18 mouse cellular contexts compared by ENCODE assay signal in the genomic region with DNA sequence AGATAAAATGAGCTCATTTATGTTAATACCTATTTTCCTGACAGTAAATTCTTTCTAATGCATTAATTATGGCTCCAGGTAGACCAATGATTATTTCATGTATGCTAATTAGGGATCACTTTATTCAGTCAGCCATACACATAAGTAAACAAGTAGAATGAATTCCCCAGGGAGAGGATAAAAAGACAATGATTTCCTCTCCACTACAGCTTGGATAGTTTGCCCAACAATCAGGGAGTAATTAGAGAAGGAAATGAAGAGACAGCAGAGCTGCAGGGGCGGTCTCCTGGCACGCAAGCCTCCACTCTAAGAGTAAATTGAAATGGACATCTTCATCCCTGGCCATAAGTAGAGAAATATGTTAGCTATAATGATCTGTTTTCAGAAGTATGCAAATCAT.
A peak's percentile ranks its signal among the peaks of the same experiment; 100 is the strongest.
DNase-seq lines count a peak whose midpoint lies in the region; ATAC-seq lines count a peak whose summit lies in the region.
"Had no signal": no experiment of that assay in that cellular context is flagged by ENCODE, and none has a peak within 500 bp of the region (broad histone marks: within the 10 kb centered on the region; RNA-seq: fewer than 3 reads in every experiment).

No protein-coding gene starts in this region.

- ATAC-seq in forebrain, embryonic 14.5 days = no peak
- no peak for ATAC-seq in forebrain, embryonic 11.5 days (replicated peaks; ENCODE audit: low FRiP score)
- ATAC-seq in midbrain, embryonic 14.5 days (ENCODE audit: low FRiP score, low TSS enrichment) = no peak
- ATAC-seq in midbrain, embryonic 11.5 days (ENCODE audit: low FRiP score) = no peak
- 0 out of 2 replicates have a peak, but pooled peaks have one; percentile 17 for ATAC-seq in midbrain, embryonic 16.5 days
- ATAC-seq: forebrain, embryonic 13.5 days had no signal

- H3K9ac ChIP-seq in forebrain, embryonic 14.5 days (ENCODE audit: low read length) = no peak overlapping the region
- H3K9ac ChIP-seq in forebrain, embryonic 11.5 days (ENCODE audit: low read length) = no peak overlapping the region
- H3K9ac ChIP-seq in midbrain, embryonic 14.5 days (replicated peaks; ENCODE audit: low read length) = no peak overlapping the region
- H3K9ac ChIP-seq in midbrain, embryonic 11.5 days (ENCODE audit: low read length) = no peak overlapping the region
- H3K9ac ChIP-seq in midbrain, embryonic 16.5 days (ENCODE audit: low read depth, low read length) = no peak overlapping the region
- H3K9ac ChIP-seq: embryonic facial prominence, embryonic 12.5 days; forebrain, embryonic 13.5 days; heart, embryonic 12.5 days had no signal

- peak; percentile 9 for DNase-seq in forebrain, embryonic 14.5 days (ENCODE audit: low spot score)
- DNase-seq in forebrain, embryonic 11.5 days (ENCODE audit: low spot score) = no peak
- peak; percentile 45 for DNase-seq in midbrain, embryonic 14.5 days
- DNase-seq in midbrain, embryonic 11.5 days (ENCODE audit: low spot score, missing footprints) = no peak
- DNase-seq in MN1 (ENCODE audit: low spot score) = no peak
- DNase-seq in layer of hippocampus, postnatal 10 days (ENCODE audit: low spot score in 2 of 2) = no peak
- DNase-seq: adrenal gland, adult 2 months; adrenal gland, postnatal 36 days; cerebellum, adult 11 months; cerebellum, adult 8-10 months; cerebellum, postnatal 14 days; embryo, embryonic 11 days; gastrocnemius, adult 2 months; gastrocnemius, postnatal 25 days had no signal

- H3K4me3 ChIP-seq in forebrain, embryonic 14.5 days (ENCODE audit: low read depth, low read length) = no peak overlapping the region
- no peak overlapping the region for H3K4me3 ChIP-seq in forebrain, embryonic 11.5 days (ENCODE audit: low read depth, low read length)
- H3K4me3 ChIP-seq in midbrain, embryonic 14.5 days (replicated peaks; ENCODE audit: low read depth, low read length) = no peak overlapping the region
- no peak overlapping the region for H3K4me3 ChIP-seq in midbrain, embryonic 11.5 days (ENCODE audit: low read depth, low read length)
- H3K4me3 ChIP-seq in midbrain, embryonic 16.5 days (ENCODE audit: low read depth, low read length) = no peak overlapping the region
- H3K4me3 ChIP-seq: embryonic facial prominence, embryonic 12.5 days; forebrain, embryonic 13.5 days; gastrocnemius, adult 2 months; heart, embryonic 12.5 days had no signal

- no peak overlapping the region for H3K27ac ChIP-seq in forebrain, embryonic 14.5 days (ENCODE audit: low read depth, low read length)
- no peak overlapping the region for H3K27ac ChIP-seq in forebrain, embryonic 11.5 days (ENCODE audit: low read depth, low read length)
- H3K27ac ChIP-seq in midbrain, embryonic 14.5 days (replicated peaks; ENCODE audit: low read depth, low read length) = no peak overlapping the region
- no peak overlapping the region for H3K27ac ChIP-seq in midbrain, embryonic 11.5 days (ENCODE audit: low read depth, low read length)
- H3K27ac ChIP-seq in midbrain, embryonic 16.5 days (ENCODE audit: low read length) = no peak overlapping the region
- H3K27ac ChIP-seq: embryonic facial prominence, embryonic 12.5 days; forebrain, embryonic 13.5 days; gastrocnemius, adult 2 months had no signal

- H3K4me2 ChIP-seq in forebrain, embryonic 14.5 days (ENCODE audit: low read length) = no peak overlapping the region
- no peak overlapping the region for H3K4me2 ChIP-seq in forebrain, embryonic 11.5 days (ENCODE audit: low read depth, low read length, severe bottlenecking)
- no peak overlapping the region for H3K4me2 ChIP-seq in midbrain, embryonic 14.5 days (ENCODE audit: low read length)
- H3K4me2 ChIP-seq in midbrain, embryonic 11.5 days = no peak overlapping the region
- no peak overlapping the region for H3K4me2 ChIP-seq in midbrain, embryonic 16.5 days (ENCODE audit: low read length)
- H3K4me2 ChIP-seq: embryonic facial prominence, embryonic 12.5 days; forebrain, embryonic 13.5 days; heart, embryonic 12.5 days had no signal

- 30% methylated on average over 2 of the region's 2 CpGs for WGBS in forebrain, embryonic 14.5 days
- 63% methylated on average over 2 of the region's 2 CpGs for WGBS in forebrain, embryonic 11.5 days
- WGBS in midbrain, embryonic 14.5 days = 57% methylated on average over 2 of the region's 2 CpGs
- 78% methylated on average over 2 of the region's 2 CpGs for WGBS in midbrain, embryonic 11.5 days
- 32% methylated on average over 2 of the region's 2 CpGs for WGBS in midbrain, embryonic 16.5 days

- no peaks in the 10 kb centered on the region for H3K27me3 ChIP-seq in forebrain, embryonic 14.5 days (replicated peaks; ENCODE audit: control insufficient read depth, insufficient read depth, low read length)
- H3K27me3 ChIP-seq in forebrain, embryonic 11.5 days (ENCODE audit: control insufficient read depth, insufficient read depth, low read length) = no peaks in the 10 kb centered on the region
- H3K27me3 ChIP-seq in midbrain, embryonic 14.5 days (ENCODE audit: control insufficient read depth, insufficient read depth, low read length) = no peaks in the 10 kb centered on the region
- no peaks in the 10 kb centered on the region for H3K27me3 ChIP-seq in midbrain, embryonic 11.5 days (ENCODE audit: control insufficient read depth, insufficient read depth, low read length)
- no peaks in the 10 kb centered on the region for H3K27me3 ChIP-seq in midbrain, embryonic 16.5 days (ENCODE audit: control insufficient read depth, insufficient read depth, low read depth, low read length)
- H3K27me3 ChIP-seq: embryonic facial prominence, embryonic 12.5 days; forebrain, embryonic 13.5 days; heart, embryonic 12.5 days had no signal

- H3K36me3 ChIP-seq in forebrain, embryonic 14.5 days (ENCODE audit: control insufficient read depth, insufficient read depth, low read length) = no peaks in the 10 kb centered on the region
- no peaks in the 10 kb centered on the region for H3K36me3 ChIP-seq in forebrain, embryonic 11.5 days (ENCODE audit: control insufficient read depth, insufficient read depth, low read length)
- H3K36me3 ChIP-seq in midbrain, embryonic 14.5 days (ENCODE audit: control insufficient read depth, insufficient read depth, low read length) = no peaks in the 10 kb centered on the region
- no peaks in the 10 kb centered on the region for H3K36me3 ChIP-seq in midbrain, embryonic 11.5 days (ENCODE audit: control insufficient read depth, insufficient read depth, low read length)
- H3K36me3 ChIP-seq in midbrain, embryonic 16.5 days (ENCODE audit: control insufficient read depth, insufficient read depth, low read length) = no peaks in the 10 kb centered on the region
- H3K36me3 ChIP-seq: embryonic facial prominence, embryonic 12.5 days; heart, embryonic 12.5 days had no signal

- no peaks in the 10 kb centered on the region for H3K4me1 ChIP-seq in forebrain, embryonic 14.5 days (ENCODE audit: control insufficient read depth, insufficient read depth, low read length)
- no peaks in the 10 kb centered on the region for H3K4me1 ChIP-seq in forebrain, embryonic 11.5 days (replicated peaks; ENCODE audit: control insufficient read depth, insufficient read depth, low read length)
- H3K4me1 ChIP-seq in midbrain, embryonic 14.5 days (ENCODE audit: control insufficient read depth, insufficient read depth, low read length) = no peaks in the 10 kb centered on the region
- H3K4me1 ChIP-seq in midbrain, embryonic 11.5 days (ENCODE audit: control insufficient read depth, insufficient read depth, low read length) = no peaks in the 10 kb centered on the region
- H3K4me1 ChIP-seq in midbrain, embryonic 16.5 days (ENCODE audit: control insufficient read depth, insufficient read depth, low read length) = no peaks in the 10 kb centered on the region
- H3K4me1 ChIP-seq: embryonic facial prominence, embryonic 12.5 days; forebrain, embryonic 13.5 days; heart, embryonic 12.5 days had no signal

- H3K9me3 ChIP-seq in forebrain, embryonic 14.5 days (replicated peaks; ENCODE audit: control insufficient read depth, low read length) = no peaks in the 10 kb centered on the region
- no peaks in the 10 kb centered on the region for H3K9me3 ChIP-seq in forebrain, embryonic 11.5 days (ENCODE audit: control insufficient read depth, low read length)
- H3K9me3 ChIP-seq in midbrain, embryonic 14.5 days (ENCODE audit: control insufficient read depth, low read length) = no peaks in the 10 kb centered on the region
- no peaks in the 10 kb centered on the region for H3K9me3 ChIP-seq in midbrain, embryonic 11.5 days (ENCODE audit: control insufficient read depth, low read length)
- no peaks in the 10 kb centered on the region for H3K9me3 ChIP-seq in midbrain, embryonic 16.5 days (replicated peaks; ENCODE audit: control insufficient read depth, low read length, poor library complexity, severe bottlenecking)
- H3K9me3 ChIP-seq: embryonic facial prominence, embryonic 12.5 days; forebrain, embryonic 13.5 days; heart, embryonic 12.5 days had no signal

Comparison
In these comparisons a context has a peak if more than half of its experiments do, and no peak if none do; other contexts are left out.
1. DNase-seq: peak in forebrain, embryonic 14.5 days (single experiment) and midbrain, embryonic 14.5 days (single experiment); none in forebrain, embryonic 11.5 days (single experiment), midbrain, embryonic 11.5 days (single experiment), MN1 (single experiment) and layer of hippocampus, postnatal 10 days (0 of 2).